Mouse (Mus musculus): Measurements from ENCODE around the gene Cenpi. TPM values are rescaled to one million over a fixed set of nuclear protein-coding genes. Genes with fewer than 3 reads are reported as not detected.

The Cenpi gene
- 5.9 and 11.3 TPM in 2 replicates for polyA plus RNA-seq (2015; fragmentation: Nextera tagmentation; extraction: Ambion mirVana)

DNA sequence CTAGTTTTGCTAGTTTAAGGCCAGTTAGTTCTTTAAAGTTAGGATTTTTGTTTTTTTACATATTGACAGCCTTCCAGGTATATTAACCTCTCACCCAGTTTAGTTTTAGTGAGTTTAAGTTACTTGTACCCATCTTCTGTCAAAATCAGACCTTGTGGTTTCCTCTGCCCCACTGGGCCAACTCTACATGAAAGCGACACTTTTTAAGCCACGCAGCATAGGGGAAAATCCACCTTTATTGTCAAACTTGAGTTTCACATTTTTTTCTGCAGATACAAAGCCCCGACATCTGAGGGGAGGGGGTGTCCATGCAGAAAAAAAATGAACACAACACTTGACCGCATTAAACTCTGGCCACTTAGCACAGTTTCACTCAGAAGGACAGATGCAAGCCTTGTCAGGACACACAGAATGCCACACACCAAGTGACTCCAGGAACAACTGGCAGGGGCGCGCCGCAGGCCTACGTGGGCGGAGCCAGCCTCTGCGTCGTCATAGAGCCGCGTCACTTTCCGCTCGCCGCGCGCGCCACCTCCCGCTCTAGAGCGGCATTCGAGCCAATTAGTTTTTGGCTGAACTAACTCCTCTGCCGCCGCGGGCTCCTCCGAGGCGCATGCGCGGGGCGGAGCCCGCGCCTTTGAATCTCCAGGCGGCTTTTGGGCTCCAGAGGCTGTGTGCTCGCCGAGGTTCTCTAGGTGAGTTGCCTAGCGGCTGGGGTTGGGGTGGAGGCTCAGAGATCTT, at the start of gene Cenpi:
Cenpi (plus strand) TSS at position 551 of the 741 bp plus-strand sequence.
- Histone ChIP-seq H3K36me3 (no peaks in the 10 kb centered on the region), H3K4me1 (no peaks in the 10 kb centered on the region), H3K4me2 (peak within 1 kb of the TSS; percentile 58), H3K27ac (replicated peaks) (peak within 1 kb of the TSS; percentile 49), H3K9me3 (replicated peaks) (no peaks in the 10 kb centered on the region), H3K4me3 (replicated peaks) (peak within 1 kb of the TSS; percentile 43), H3K9ac (replicated peaks) (peak within 1 kb of the TSS; percentile 26; the same call in 1 of the 2 replicates), H3K27me3 (replicated peaks) (no peaks in the 10 kb centered on the region)
- WGBS: 28% methylated on average over 36 of the region's 36 CpGs
- peak; percentile 97 for ATAC-seq (ENCODE audit: low FRiP score)

DNA sequence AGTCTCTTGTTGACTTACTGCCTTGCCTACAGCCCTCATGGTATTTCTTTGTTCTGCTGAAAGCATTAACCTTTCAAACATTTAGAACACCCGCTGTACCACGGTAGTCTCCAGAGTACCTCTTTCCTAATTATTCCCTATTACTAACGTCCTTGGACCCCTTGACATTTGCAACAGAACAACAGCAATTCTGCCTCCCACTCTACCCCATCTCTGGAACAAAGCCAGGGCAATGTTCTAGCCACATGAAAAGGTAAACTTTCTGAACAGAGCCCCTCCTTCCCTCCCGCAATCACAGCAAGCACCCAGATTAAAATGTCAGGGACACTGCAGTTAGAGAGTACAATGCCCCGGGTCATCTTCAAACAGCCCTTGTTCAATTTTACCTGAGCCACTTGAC, 46.7 kb upstream of the Cenpi start:
- no peak overlapping the region for H3K27ac ChIP-seq (replicated peaks)
- H3K4me1 ChIP-seq: no peaks in the 10 kb centered on the region
- no peak for ATAC-seq (ENCODE audit: low FRiP score)
- no peaks in the 10 kb centered on the region for H3K36me3 ChIP-seq
- H3K4me3 ChIP-seq (replicated peaks): no peak overlapping the region
- no peak overlapping the region for H3K9ac ChIP-seq (replicated peaks)
- H3K9me3 ChIP-seq (replicated peaks): no peaks in the 10 kb centered on the region
- H3K4me2 ChIP-seq: 0 out of 2 replicates have a peak overlapping the region, but pooled peaks have one; percentile 7
- 37% methylated on average over 5 of the region's 5 CpGs for WGBS
- no peaks in the 10 kb centered on the region; the same call in 1 of the 2 replicates for H3K27me3 ChIP-seq (replicated peaks)

DNA sequence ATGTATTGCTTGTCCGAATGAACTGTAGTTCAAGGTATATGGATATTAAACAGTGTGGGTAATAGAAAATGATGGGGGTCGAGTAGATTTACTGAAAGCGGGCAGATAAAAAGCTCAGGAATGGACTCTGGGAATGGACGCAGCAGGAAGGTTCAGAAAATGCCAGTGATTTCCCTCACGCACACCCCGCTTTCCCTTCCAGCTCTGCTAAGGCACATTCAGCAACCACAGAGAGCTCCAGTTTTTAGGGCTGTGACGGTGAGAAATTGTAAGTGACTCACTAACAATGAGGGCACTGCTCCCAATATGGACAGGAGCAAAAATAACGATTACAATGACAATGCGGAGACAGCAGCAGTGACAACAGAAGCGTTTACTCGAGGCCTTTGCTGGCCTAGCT, 45.8 kb upstream of the Cenpi start:
- Histone ChIP-seq H3K9ac (replicated peaks) (no peak overlapping the region), H3K36me3 (no peaks in the 10 kb centered on the region), H3K9me3 (replicated peaks) (no peaks in the 10 kb centered on the region), H3K4me3 (replicated peaks) (no peak overlapping the region), H3K4me2 (peak overlapping the region; percentile 7; the same call in 1 of the 2 replicates), H3K27ac (replicated peaks) (no peak overlapping the region), H3K4me1 (no peaks in the 10 kb centered on the region), H3K27me3 (replicated peaks) (no peaks in the 10 kb centered on the region; the same call in 1 of the 2 replicates)
- 64% methylated on average over 11 of the region's 11 CpGs for WGBS
- peak; percentile 73 for ATAC-seq (ENCODE audit: low FRiP score)

DNA sequence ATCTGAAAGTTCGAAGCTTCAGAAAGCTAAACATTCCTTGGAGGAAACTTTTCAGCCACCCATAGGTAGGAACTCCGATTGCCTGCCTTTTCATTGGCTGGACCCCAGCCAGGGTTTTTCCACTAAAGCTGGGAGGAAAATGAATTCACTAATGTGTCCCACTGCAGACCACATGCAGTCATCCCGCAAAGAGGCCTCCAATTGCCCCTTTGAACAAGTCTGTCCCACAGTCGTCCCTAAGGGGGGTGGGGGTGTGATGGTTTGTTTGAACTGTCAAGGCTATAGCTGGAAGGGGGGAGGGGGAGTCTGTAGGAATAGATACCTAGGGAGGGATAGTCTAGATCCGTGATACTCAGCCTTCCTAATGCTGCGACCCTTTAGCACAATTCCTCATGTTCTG, 32.2 kb upstream of the Cenpi start:
- Histone ChIP-seq H3K4me2 (no peak overlapping the region), H3K36me3 (no peaks in the 10 kb centered on the region), H3K4me3 (replicated peaks) (no peak overlapping the region), H3K9ac (replicated peaks) (no peak overlapping the region), H3K4me1 (no peaks in the 10 kb centered on the region), H3K9me3 (replicated peaks) (no peaks in the 10 kb centered on the region), H3K27me3 (replicated peaks) (no peaks in the 10 kb centered on the region), H3K27ac (replicated peaks) (no peak overlapping the region)
- WGBS: 30% methylated on average over 6 of the region's 6 CpGs
- ATAC-seq (ENCODE audit: low FRiP score): no peak

DNA sequence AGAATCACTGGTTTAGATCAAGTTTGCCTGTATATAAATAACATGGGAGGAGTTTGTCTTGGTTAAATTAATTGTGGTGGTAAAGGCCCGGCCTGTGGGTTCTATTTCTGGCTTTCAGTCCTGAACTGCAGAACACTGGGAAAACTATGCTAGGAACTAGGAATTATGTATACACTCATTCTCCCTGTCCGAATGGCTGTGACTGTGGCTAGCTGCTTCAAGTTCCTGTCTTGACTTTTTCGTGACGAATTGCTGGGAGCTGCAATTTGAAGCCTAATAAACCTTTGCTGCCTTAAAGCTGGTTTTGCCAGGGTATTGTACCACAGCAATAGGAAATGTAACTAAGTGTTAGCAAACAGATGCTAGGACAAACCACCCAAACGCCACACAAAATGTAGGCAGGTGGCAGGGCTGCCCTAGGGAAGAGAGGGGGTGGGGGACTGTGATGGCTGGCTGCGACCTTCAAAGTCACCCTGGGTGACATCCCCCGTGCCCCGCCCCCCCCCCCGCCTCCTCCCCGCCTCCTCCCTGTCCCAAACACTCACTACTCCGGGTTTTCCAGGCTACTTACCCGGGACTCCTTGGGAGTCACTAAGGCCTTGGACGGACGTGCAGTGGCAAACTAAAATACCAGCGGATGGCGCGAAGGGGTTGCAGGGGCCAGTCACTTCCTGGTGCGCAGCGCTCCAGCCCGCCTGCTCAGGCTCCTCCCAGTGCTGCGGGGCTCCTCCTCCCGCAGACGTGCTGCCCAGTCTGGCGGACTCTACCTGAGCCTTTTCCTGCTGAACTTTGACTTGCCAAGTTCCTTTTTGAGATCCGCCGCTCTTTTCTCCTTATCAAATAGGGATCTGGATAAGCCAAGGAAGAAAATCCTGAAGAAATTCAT, 31.4 kb upstream of the Cenpi start, which contains the start of gene Trmt2b:
Trmt2b (minus strand) TSS at position 710 of the 886 bp plus-strand sequence.
- no peaks in the 10 kb centered on the region for H3K4me1 ChIP-seq
- peak within 1 kb of the TSS; percentile 40 for H3K4me3 ChIP-seq (replicated peaks)
- H3K27me3 ChIP-seq (replicated peaks): no peaks in the 10 kb centered on the region
- no peaks in the 10 kb centered on the region for H3K9me3 ChIP-seq (replicated peaks)
- no peak within 1 kb of the TSS for H3K9ac ChIP-seq (replicated peaks)
- ATAC-seq (ENCODE audit: low FRiP score): peak; percentile 82
- H3K36me3 ChIP-seq: no peaks in the 10 kb centered on the region
- peak within 1 kb of the TSS; percentile 59 for H3K4me2 ChIP-seq
- 0 out of 2 replicates have a peak within 1 kb of the TSS, but pooled peaks have one; percentile 1 for H3K27ac ChIP-seq (replicated peaks)
- WGBS: 24% methylated on average over 19 of the region's 26 CpGs

DNA sequence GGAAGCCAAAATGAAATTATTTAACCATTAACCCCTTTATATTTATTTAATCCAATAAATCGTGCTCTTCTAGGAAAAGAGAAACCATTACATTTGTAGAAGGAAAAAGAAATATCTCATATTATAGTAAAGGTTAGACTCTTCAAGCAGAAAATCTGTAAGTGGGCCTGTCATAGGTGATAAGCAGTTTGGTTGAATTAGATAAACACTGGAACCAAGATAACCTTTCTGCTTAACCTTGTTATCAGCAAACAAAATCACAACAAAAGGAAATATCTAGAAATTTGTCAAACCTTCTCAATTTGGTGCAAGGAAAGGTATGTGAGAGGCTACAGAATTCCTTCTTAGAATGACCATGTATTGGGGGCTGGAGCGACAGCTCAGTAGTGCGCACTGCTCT, 27.4 kb upstream of the Cenpi start:
- ATAC-seq (ENCODE audit: low FRiP score): no peak
- WGBS: 92% methylated on average over 3 of the region's 3 CpGs
- Histone ChIP-seq H3K36me3 (no peaks in the 10 kb centered on the region), H3K9ac (replicated peaks) (no peak overlapping the region), H3K4me2 (no peak overlapping the region), H3K4me3 (replicated peaks) (no peak overlapping the region), H3K27me3 (replicated peaks) (no peaks in the 10 kb centered on the region), H3K4me1 (no peaks in the 10 kb centered on the region), H3K27ac (replicated peaks) (no peak overlapping the region), H3K9me3 (replicated peaks) (no peaks in the 10 kb centered on the region)

DNA sequence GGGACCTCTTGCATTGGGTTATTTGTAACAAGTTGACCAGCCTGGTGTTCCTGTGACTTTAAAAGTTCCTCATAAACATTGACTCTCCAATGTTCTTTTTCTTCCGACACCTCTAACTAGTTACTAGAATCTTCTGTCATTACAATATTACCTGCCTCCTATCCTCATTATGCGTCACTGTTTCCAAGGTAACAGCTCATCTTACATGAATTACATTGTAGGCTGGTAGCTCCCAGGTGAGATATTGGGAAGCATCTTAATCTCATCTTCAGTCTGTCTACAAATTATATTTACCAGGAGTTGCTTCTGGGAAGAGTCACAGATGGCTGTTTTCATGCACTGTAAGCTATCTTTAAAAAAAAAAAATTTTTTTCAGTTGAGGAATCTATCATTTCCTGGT, 22.8 kb upstream of the Cenpi start:
- Histone ChIP-seq H3K27ac (replicated peaks) (no peak overlapping the region), H3K4me2 (no peak overlapping the region), H3K9ac (replicated peaks) (no peak overlapping the region), H3K9me3 (replicated peaks) (no peaks in the 10 kb centered on the region), H3K36me3 (no peaks in the 10 kb centered on the region), H3K4me1 (no peaks in the 10 kb centered on the region), H3K4me3 (replicated peaks) (no peak overlapping the region), H3K27me3 (replicated peaks) (peaks cover 9% of the 10 kb centered on the region; the same call in 1 of the 2 replicates)
- ATAC-seq (ENCODE audit: low FRiP score): no peak; the same call in 1 of the 2 replicates
- WGBS: 66% methylated on average over 2 of the region's 2 CpGs

DNA sequence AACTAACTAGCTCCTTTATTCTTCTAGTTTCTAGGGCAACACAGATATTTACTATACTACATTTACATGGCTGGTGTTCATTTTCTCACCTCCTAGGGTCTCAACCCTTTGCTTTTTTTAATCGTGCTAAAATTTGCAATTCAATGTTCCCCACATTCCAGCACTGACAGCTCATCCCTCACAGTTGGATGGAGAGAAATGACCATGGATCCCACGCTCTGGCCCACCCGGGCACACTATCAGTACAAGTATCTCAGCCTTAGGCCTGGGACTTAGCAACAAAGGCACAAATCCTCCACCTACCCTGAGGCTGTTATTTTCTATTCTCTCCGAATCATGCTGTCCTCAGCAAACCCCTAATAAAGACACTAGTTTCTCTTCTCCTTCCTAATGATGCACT, 22.1 kb upstream of the Cenpi start:
- Histone ChIP-seq H3K9me3 (replicated peaks) (no peaks in the 10 kb centered on the region), H3K27me3 (replicated peaks) (peaks cover 12% of the 10 kb centered on the region; the same call in 1 of the 2 replicates), H3K4me1 (no peaks in the 10 kb centered on the region), H3K4me2 (no peak overlapping the region), H3K9ac (replicated peaks) (no peak overlapping the region), H3K27ac (replicated peaks) (no peak overlapping the region), H3K36me3 (no peaks in the 10 kb centered on the region), H3K4me3 (replicated peaks) (no peak overlapping the region)
- ATAC-seq (ENCODE audit: low FRiP score): no peak
- WGBS: 37% methylated on average over 4 of the region's 4 CpGs

DNA sequence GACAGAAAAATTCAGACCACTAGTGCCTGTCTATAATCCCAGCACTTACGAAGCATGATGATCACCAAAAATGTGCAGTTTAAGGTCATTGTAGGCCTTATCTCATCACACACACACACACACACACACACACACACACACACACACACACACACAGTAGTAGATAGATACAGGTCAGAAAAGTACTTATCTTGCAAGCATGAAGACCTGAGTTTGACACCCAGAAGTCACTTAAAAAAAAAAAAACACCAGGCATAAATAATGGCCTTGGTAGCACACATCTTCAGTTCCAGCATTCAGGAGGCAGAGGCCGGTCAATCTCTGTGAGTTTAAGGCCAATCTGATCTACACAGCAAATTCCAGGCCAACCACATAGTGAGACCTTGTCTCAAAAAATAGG, 20.6 kb upstream of the Cenpi start:
- H3K27ac ChIP-seq (replicated peaks): no peak overlapping the region
- H3K36me3 ChIP-seq: no peaks in the 10 kb centered on the region
- no peak overlapping the region for H3K4me2 ChIP-seq
- H3K9ac ChIP-seq (replicated peaks): no peak overlapping the region
- H3K4me1 ChIP-seq: no peaks in the 10 kb centered on the region
- H3K4me3 ChIP-seq (replicated peaks): no peak overlapping the region
- ATAC-seq (ENCODE audit: low FRiP score): no peak
- 87% methylated on average over 2 of the region's 2 CpGs for WGBS
- H3K27me3 ChIP-seq (replicated peaks): peaks cover 19% of the 10 kb centered on the region; the same call in 1 of the 2 replicates
- no peaks in the 10 kb centered on the region for H3K9me3 ChIP-seq (replicated peaks)

DNA sequence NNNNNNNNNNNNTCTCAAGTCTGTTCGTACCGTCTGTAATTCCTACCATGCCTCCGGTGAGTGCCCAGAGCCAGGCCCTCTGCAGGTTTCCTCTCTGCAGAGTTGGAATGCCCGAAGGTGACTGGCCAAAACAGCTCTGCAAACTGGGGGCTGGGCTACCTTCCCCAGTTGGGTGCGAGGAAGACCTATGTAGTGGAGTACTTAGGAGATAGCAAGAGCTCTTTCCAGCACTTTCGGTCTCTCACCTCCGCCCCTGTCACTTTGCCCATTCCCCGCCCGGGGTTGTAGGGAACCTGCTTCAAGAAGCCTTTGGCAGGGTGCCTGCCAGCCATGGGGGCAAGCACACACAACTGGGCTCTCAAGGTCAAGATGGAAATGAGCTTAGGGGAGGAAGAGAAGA, 11.6 kb upstream of the Cenpi start:
- H3K27me3 ChIP-seq (replicated peaks): peaks cover 7% of the 10 kb centered on the region; the same call in 1 of the 2 replicates
- peak overlapping the region; percentile 56 for H3K9ac ChIP-seq (replicated peaks)
- H3K4me1 ChIP-seq: 0 out of 2 replicates have a peak, but pooled peaks cover 3% of the 10 kb centered on the region
- 28% methylated on average over 9 of the region's 9 CpGs for WGBS
- no peaks in the 10 kb centered on the region for H3K36me3 ChIP-seq
- H3K4me2 ChIP-seq: peak overlapping the region; percentile 55
- no peaks in the 10 kb centered on the region for H3K9me3 ChIP-seq (replicated peaks)
- H3K4me3 ChIP-seq (replicated peaks): peak overlapping the region; percentile 49
- H3K27ac ChIP-seq (replicated peaks): peak overlapping the region; percentile 84
- ATAC-seq (ENCODE audit: low FRiP score): peak; percentile 21; the same call in 1 of the 2 replicates

DNA sequence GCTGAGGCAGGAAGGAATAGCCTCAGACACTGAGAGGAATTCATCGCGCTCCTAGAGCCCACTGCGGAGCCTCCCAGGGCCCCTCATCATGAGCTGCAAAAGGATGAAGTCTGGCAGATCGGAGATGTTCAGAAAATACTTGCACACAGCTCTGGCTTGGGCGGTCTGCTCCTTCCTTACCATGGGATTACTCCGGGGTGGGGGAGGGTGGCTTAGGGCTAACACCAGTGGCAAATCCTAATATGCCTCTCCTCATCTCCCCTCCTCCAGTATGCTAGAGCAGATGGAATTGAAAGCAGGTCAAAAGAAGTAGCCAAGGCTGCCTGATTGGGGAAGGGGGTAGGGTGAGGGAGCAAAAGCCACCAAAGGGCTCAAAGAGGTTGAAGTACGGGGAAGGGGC, 11.1 kb upstream of the Cenpi start:
- H3K4me3 ChIP-seq (replicated peaks): peak overlapping the region; percentile 49
- ATAC-seq (ENCODE audit: low FRiP score): peak; percentile 28; the same call in 1 of the 2 replicates
- H3K27ac ChIP-seq (replicated peaks): peak overlapping the region; percentile 84
- 25% methylated on average over 7 of the region's 7 CpGs for WGBS
- no peaks in the 10 kb centered on the region for H3K9me3 ChIP-seq (replicated peaks)
- H3K36me3 ChIP-seq: no peaks in the 10 kb centered on the region
- 0 out of 2 replicates have a peak, but pooled peaks cover 3% of the 10 kb centered on the region for H3K4me1 ChIP-seq
- H3K9ac ChIP-seq (replicated peaks): peak overlapping the region; percentile 56
- peak overlapping the region; percentile 55 for H3K4me2 ChIP-seq
- H3K27me3 ChIP-seq (replicated peaks): 0 out of 2 replicates have a peak, but pooled peaks cover 4% of the 10 kb centered on the region
